Mouse (Mus musculus): ENCODE results near the gene Htr1b. TPM values are rescaled to one million over a fixed set of nuclear protein-coding genes. Genes with fewer than 3 reads are reported as not detected.

Gene Htr1b
- polyA plus RNA-seq, 1 experiment = 3.8 TPM

- Histone ChIP-seq H3K27me3 (replicated peaks; ENCODE audit: control insufficient read depth, insufficient read depth, low read length) (no peaks in the 10 kb centered on the region; the same call in none of the 2 replicates), H3K36me3 (ENCODE audit: control insufficient read depth, insufficient read depth, low read length) (no peaks in the 10 kb centered on the region), H3K4me3 (ENCODE audit: insufficient read depth, low read depth, low read length) (peak overlapping the region; percentile 48; the same call in 1 of the 2 replicates), H3K27ac (ENCODE audit: insufficient read depth, low read depth, low read length) (no peak overlapping the region), H3K4me1 (ENCODE audit: control insufficient read depth, insufficient read depth, low read length) (no peaks in the 10 kb centered on the region)
- 9% methylated on average over 27 of the region's 27 CpGs for WGBS
- TF ChIP-seq CTCF (conservative IDR thresholded peaks at IDR 0.05; ENCODE audit: insufficient read depth, insufficient read length, low read depth, low read length) (no peak), POLR2A (IDR thresholded peaks at IDR 0.05; ENCODE audit: low read depth, low read length) (no peak)
- peak; percentile 4 for DNase-seq
These were observed 2.0 kb downstream of the Htr1b start for GRCm38 (mm10) chr9:81631581-81632091.

GRCm38 (mm10) chr9:81626899-81627606 lies 6.6 kb downstream of the Htr1b start:
- DNase-seq = peak; percentile 64
- Histone ChIP-seq H3K4me1 (ENCODE audit: control insufficient read depth, insufficient read depth, low read length) (no peaks in the 10 kb centered on the region), H3K27me3 (replicated peaks; ENCODE audit: control insufficient read depth, insufficient read depth, low read length) (no peaks in the 10 kb centered on the region; the same call in 1 of the 2 replicates), H3K27ac (ENCODE audit: insufficient read depth, low read depth, low read length) (no peak overlapping the region), H3K4me3 (ENCODE audit: insufficient read depth, low read depth, low read length) (no peak overlapping the region), H3K36me3 (ENCODE audit: control insufficient read depth, insufficient read depth, low read length) (no peaks in the 10 kb centered on the region)
- TF ChIP-seq CTCF (conservative IDR thresholded peaks at IDR 0.05; ENCODE audit: insufficient read depth, insufficient read length, low read depth, low read length) = peak; percentile 81
- TF ChIP-seq POLR2A (IDR thresholded peaks at IDR 0.05; ENCODE audit: low read depth, low read length) = no peak
- 34% methylated on average over 9 of the region's 9 CpGs for WGBS

- no peaks in the 10 kb centered on the region; the same call in 1 of the 2 replicates for H3K27me3 ChIP-seq (replicated peaks; ENCODE audit: control insufficient read depth, insufficient read depth, low read length)
- TF ChIP-seq POLR2A (IDR thresholded peaks at IDR 0.05; ENCODE audit: low read depth, low read length) (no peak), CTCF (conservative IDR thresholded peaks at IDR 0.05; ENCODE audit: insufficient read depth, insufficient read length, low read depth, low read length) (no peak)
- H3K36me3 ChIP-seq (ENCODE audit: control insufficient read depth, insufficient read depth, low read length) = no peaks in the 10 kb centered on the region
- no peak overlapping the region for H3K27ac ChIP-seq (ENCODE audit: insufficient read depth, low read depth, low read length)
- no peak overlapping the region for H3K4me3 ChIP-seq (ENCODE audit: insufficient read depth, low read depth, low read length)
- peak; percentile 3 for DNase-seq
- H3K4me1 ChIP-seq (ENCODE audit: control insufficient read depth, insufficient read depth, low read length) = no peaks in the 10 kb centered on the region
These were observed 7.7 kb downstream of the Htr1b start for GRCm38 (mm10) chr9:81625898-81626297.

DNA sequence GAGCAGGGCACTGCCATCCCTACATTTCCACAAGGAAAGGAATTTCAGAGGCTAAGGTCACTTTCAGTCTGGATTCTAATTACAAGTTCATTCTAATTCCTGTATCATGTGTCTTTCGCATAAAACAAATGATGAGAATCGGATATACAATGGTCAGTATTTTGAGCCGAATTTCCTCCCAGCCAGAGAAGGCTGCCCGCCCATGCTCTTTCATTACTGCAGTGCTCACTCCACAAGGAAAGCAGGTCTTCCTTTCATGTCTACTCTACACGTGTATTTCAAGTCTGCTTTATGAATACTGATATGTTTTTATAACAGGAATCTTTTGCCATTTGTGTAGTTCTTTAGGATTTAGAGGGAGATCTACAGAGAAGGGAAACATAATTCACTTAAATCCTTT lies 10.8 kb downstream of the Htr1b start:
- DNase-seq = no peak
- H3K27me3 ChIP-seq (replicated peaks; ENCODE audit: control insufficient read depth, insufficient read depth, low read length) = no peaks in the 10 kb centered on the region; the same call in 1 of the 2 replicates
- no peaks in the 10 kb centered on the region for H3K36me3 ChIP-seq (ENCODE audit: control insufficient read depth, insufficient read depth, low read length)
- H3K4me1 ChIP-seq (ENCODE audit: control insufficient read depth, insufficient read depth, low read length) = no peaks in the 10 kb centered on the region
- 35% methylated on average over 5 of the region's 5 CpGs for WGBS
- no peak overlapping the region for H3K4me3 ChIP-seq (ENCODE audit: insufficient read depth, low read depth, low read length)
- TF ChIP-seq CTCF (conservative IDR thresholded peaks at IDR 0.05; ENCODE audit: insufficient read depth, insufficient read length, low read depth, low read length) (no peak), POLR2A (IDR thresholded peaks at IDR 0.05; ENCODE audit: low read depth, low read length) (no peak)
- no peak overlapping the region for H3K27ac ChIP-seq (ENCODE audit: insufficient read depth, low read depth, low read length)

DNA sequence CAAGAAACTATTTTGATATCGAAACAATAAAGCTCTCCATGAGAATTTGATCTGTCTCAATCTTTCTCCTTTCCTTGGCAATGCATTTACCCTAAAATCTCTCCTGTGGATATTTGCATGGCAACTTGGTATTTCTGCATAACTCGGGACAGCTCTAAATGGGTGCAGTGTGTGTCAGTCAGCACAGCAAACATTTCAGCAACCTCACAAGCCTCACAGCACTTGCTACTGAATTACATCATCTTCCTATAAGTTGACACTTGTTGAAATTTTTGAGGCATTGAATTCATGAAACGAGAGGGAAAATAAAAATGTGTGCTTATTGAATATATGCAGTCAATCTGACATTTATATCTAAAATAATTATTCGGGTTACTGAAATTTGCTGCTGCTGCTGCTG lies 22.6 kb downstream of the Htr1b start:
- Histone ChIP-seq H3K27ac (ENCODE audit: insufficient read depth, low read depth, low read length) (no peak overlapping the region), H3K4me3 (ENCODE audit: insufficient read depth, low read depth, low read length) (no peak overlapping the region), H3K36me3 (ENCODE audit: control insufficient read depth, insufficient read depth, low read length) (no peaks in the 10 kb centered on the region), H3K27me3 (replicated peaks; ENCODE audit: control insufficient read depth, insufficient read depth, low read length) (no peaks in the 10 kb centered on the region; the same call in 1 of the 2 replicates), H3K4me1 (ENCODE audit: control insufficient read depth, insufficient read depth, low read length) (no peaks in the 10 kb centered on the region)
- TF ChIP-seq POLR2A (IDR thresholded peaks at IDR 0.05; ENCODE audit: low read depth, low read length) (no peak), CTCF (conservative IDR thresholded peaks at IDR 0.05; ENCODE audit: insufficient read depth, insufficient read length, low read depth, low read length) (no peak)
- no peak for DNase-seq
- WGBS = 79% methylated on average over 4 of the region's 4 CpGs

Other genes starting within 250 kb of the Htr1b start
- gene Mei4, start 229.8 kb upstream of the Htr1b start, polyA plus RNA-seq (2012; rRNA removed) = 0.03 and 0.15 TPM in 2 replicates

Measured in kidney, adult 2 months (tissue).